Mouse (Mus musculus) thymus, adult 18-20 months (tissue): ENCODE results near the gene Cep164.

Experiments used
- DNase-seq, 2 experiments: peaks; one replicate each; pipeline ENCODE4 v3.0.0; 2022; ENCODE audit warnings: mixed read lengths in 2 of 2

Cep164 gene

DNA sequence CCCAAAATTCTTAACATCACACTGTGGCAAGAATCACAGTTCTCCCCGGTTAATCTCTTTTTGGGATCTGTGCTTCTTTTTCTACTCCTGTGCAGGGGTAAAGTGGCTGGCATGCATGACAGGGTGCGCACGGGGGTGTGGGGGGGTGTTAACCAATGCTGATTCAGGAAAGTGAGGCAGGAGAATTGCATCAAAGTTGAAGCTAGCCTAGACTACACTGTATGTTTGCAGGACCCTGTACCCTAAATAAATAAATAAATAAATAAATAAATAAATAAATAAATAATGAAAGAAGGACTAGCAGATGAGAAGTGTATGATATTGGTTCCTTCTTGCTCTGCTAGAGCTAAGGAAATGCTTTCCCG, 9.6 kb upstream of the Cep164 start:
- no peak for DNase-seq

GRCm38 (mm10) chr9:45833461-45833860, 5.0 kb upstream of the Cep164 start:
- no peak for DNase-seq

- DNase-seq = no peak
These were observed 4.4 kb upstream of the Cep164 start for GRCm38 (mm10) chr9:45832898-45833297.

DNA sequence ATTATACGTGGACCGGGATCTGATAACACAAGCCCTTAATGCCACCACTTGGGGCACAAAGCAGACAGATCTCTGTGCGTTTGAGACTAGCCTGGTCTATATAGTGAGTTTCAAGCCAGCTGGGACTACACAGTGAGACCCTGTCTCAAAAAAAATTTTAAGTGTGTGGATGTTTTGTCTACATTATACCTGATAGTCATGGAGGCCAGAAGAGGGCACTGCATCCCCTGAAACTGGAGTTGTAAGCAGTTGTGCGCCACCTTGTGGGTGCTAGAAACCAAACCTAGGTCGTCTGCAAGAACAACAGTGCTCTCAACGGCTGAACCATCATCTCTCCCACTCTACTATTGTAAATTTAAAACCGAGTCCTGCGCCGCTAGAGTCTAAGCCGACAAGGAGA, 616 bp upstream of the Cep164 start:
- peak; percentile 61 to 69 for DNase-seq

- DNase-seq = peak in 1 of 2 experiments; percentile 15
These were observed 714 bp downstream of the Cep164 start for GRCm38 (mm10) chr9:45827663-45828290.

- DNase-seq = no peak
These were observed 10.0 kb downstream of the Cep164 start for GRCm38 (mm10) chr9:45818406-45819011.

GRCm38 (mm10) chr9:45815525-45815924, 13.0 kb downstream of the Cep164 start:
- no peak for DNase-seq

GRCm38 (mm10) chr9:45815113-45815512, 13.4 kb downstream of the Cep164 start:
- no peak for DNase-seq

DNA sequence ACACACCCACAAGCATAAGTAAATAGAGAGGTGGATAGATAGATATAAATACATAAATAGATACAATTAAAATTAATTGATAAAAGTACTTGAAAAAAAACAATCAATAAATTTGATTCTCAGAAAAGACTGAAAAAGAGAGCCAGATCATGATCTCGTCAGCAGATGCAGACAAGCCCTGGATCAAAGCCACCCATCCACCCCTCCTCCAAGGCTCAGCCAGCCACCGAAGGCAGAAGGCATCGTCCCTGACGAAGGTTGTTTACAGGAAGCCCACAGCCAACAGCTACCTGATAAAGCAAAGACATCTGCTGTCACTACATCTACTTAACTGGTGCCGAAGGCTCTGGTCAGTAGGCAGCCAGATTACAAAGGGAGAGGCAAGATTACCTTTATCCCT, 16.5 kb downstream of the Cep164 start:
- DNase-seq = no peak

GRCm38 (mm10) chr9:45807761-45808160, 20.7 kb downstream of the Cep164 start:
- DNase-seq = peak in 1 of 2 experiments; percentile 26

- no peak for DNase-seq
These were observed 21.2 kb downstream of the Cep164 start for GRCm38 (mm10) chr9:45807337-45807736.

DNA sequence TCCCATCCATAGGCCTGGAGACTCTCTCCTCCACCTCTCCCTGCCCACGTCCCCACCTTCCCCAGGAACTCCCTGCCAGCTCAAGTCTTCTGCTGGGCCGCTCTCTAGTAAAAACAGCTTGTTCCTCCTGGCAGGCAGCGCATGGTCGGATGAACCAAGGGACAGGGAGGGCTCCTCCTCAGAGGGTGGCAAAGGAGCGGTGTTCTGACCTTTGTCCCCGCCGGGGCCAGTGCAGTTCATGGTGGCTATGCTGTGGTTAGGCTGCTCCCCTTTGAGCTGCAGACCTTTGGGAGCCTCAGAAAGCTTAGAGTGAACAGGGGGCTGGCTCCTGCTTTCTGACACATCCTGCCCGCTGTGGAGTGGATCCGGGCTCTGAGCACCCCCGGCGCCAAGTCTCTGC, 21.6 kb downstream of the Cep164 start:
- DNase-seq = no peak

GRCm38 (mm10) chr9:45803070-45803774, 25.3 kb downstream of the Cep164 start:
- no peak for DNase-seq

- DNase-seq = no peak
These were observed 29.1 kb downstream of the Cep164 start for GRCm38 (mm10) chr9:45799402-45799801.

GRCm38 (mm10) chr9:45798467-45799164, 29.9 kb downstream of the Cep164 start:
- DNase-seq = no peak

GRCm38 (mm10) chr9:45797271-45797670, 31.2 kb downstream of the Cep164 start:
- no peak for DNase-seq

GRCm38 (mm10) chr9:45795722-45796121, 32.8 kb downstream of the Cep164 start:
- no peak for DNase-seq

GRCm38 (mm10) chr9:45793697-45794096, 34.8 kb downstream of the Cep164 start:
- no peak for DNase-seq

GRCm38 (mm10) chr9:45792235-45792634, 36.3 kb downstream of the Cep164 start:
- DNase-seq = no peak

GRCm38 (mm10) chr9:45791456-45792142, 36.9 kb downstream of the Cep164 start:
- no peak for DNase-seq

DNA sequence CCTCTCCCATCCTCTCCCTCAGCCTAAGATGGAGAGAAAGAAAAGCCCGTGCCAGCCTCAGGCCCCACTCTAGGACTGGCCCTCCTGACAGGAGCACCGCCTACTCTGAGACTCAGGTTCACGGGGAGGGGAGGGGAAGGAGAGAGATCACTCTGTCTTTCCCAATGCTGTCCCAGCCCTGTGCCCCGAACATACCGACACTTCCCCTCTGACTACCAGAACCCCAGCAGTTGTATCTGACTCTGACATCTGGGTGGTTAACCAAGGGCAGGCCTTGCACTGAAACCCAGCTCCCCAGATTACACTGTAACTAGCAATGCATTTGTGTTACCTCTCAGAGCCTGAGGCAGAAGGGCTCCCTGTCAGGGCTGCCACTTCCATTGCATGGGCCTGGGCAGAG, 40.1 kb downstream of the Cep164 start:
- no peak for DNase-seq

DNA sequence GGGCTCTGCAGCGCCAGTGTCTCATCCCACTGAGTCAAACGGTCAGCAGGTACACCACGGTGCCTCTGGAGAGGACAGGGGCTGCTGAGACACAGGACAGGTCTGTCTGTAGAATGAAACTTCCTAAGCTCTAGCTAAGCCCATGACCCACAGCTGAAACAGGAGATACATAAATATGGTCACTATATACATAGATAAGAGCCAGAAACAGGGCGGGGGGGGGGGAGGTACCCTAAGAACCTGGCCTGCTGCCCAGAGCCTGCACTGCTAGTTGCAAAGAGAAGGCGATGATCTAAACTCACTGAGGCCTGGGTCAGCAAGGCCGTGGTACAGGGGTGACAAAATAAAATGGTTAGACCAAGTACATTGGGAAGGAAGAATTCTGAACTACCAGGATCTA, 40.9 kb downstream of the Cep164 start:
- DNase-seq = no peak

DNA sequence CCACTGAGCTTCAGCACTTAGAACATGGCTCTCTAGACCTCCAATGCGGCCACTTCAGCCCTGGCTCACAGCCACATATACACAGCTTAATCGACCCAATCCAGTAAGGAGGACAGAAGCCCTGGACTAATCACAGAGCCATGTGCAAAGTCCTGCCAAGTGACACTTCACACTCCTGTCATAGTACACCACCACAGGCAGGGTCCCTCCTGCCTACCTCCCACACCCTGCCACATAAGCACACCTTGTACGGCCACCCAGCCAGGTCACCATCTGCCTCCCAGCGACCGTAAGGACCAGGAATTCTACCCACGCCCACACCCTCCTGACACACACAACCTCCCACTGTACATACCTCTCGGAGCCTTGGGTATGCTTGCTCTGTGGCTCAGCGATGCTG, 41.4 kb downstream of the Cep164 start:
- DNase-seq = no peak
